Mouse (Mus musculus) bone marrow, adult 2 months (tissue): ENCODE data around the gene B3gnt6. TPM values are rescaled to one million over a fixed set of nuclear protein-coding genes. Genes with fewer than 3 reads are reported as not detected.

Source experiments
- H3K27ac ChIP-seq: fragments of 200-500 bp; 2 replicates; pipeline ENCODE4 v1.5.1; 2012; ENCODE audit warnings: low read depth, mild to moderate bottlenecking, control low read depth, inconsistent platforms, low read length; ENCODE audit not compliant: control insufficient read depth, poor library complexity, insufficient read depth
- H3K4me1 ChIP-seq: fragments of 200-500 bp; 2 replicates; pipeline ENCODE4 v1.6.1; 2011; ENCODE audit warnings: low read length; ENCODE audit not compliant: control insufficient read depth, insufficient read depth
- H3K4me3 ChIP-seq: fragments of 200-500 bp; replicated peaks from 2 replicates; pipeline ENCODE3; 2011; ENCODE audit warnings: mild to moderate bottlenecking, low read depth, low read length, control low read depth; ENCODE audit not compliant: control insufficient read depth
- CTCF ChIP-seq: fragments of 200-500 bp; IDR thresholded peaks from 2 replicates; pipeline ENCODE4 v1.5.1; 2011; ENCODE audit warnings: low read length, control low read depth; ENCODE audit not compliant: control insufficient read depth, insufficient read depth
- POLR2A ChIP-seq: fragments of 200-500 bp; IDR thresholded peaks from 2 replicates; pipeline ENCODE4 v1.6.1; 2011; ENCODE audit warnings: low read depth, mild to moderate bottlenecking, control low read depth, low read length, borderline replicate concordance; ENCODE audit not compliant: control insufficient read depth
- WGBS: fragments of 180-500 bp; shearing (Covaris S2); methylation state at CpG from one replicate; pipeline ENCODE4 v1.1.7; 2018; 5-methylcytosine and 5-hydroxymethylcytosine counted together
- polyA plus RNA-seq: library from polyadenylated mRNA; stranded (reverse); fragments of >200 nt; gene quantifications from 2 replicates; pipeline ENCODE4 v1.2.4, GENCODE M21; 2011; ENCODE audit warnings: low replicate concordance; ENCODE audit not compliant: missing spikeins, insufficient read depth, insufficient read length

The B3gnt6 gene
- polyA plus RNA-seq, 1 experiment = 0.62 TPM

DNA sequence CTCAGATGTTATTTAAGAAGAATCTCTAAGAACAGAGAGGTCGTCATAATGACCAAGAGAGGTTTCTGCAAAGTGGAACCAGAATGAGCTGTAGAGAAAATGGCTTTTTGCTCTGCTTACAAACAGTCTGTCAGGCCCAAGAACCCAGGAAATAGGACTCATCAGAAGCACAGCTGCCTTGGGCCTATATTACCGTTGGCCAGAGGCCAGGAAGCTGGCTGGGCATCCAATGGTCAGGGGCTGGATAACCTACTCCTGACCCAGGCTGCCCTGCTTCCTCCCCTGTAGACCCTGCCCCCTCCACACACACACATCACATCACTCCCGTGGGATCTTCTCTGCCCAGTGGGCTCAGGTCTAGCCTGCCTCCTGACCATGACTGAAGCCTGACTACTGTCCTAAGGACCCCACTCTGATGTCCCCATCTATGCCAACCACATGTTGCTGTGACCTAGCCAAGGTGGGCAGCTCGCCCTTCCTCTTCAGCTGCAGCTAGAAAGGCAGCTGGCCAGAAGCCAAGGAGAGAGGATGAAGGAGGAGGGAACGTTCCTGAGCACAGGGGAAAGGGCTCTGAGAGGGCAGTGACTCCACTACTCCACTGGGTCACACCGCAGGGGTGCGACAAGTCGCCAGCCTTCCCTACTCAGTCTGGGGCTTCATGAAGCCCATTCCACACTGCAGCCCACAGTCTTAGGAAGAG, 39.1 kb downstream of the B3gnt6 start:
- TF ChIP-seq CTCF = no peak
- no peak for TF ChIP-seq POLR2A
- Histone ChIP-seq H3K4me3 (no peak overlapping the region), H3K27ac (no peak overlapping the region), H3K4me1 (no peaks in the 10 kb centered on the region; the same call in 1 of the 2 replicates)
- 37% methylated on average over 8 of the region's 8 CpGs for WGBS

DNA sequence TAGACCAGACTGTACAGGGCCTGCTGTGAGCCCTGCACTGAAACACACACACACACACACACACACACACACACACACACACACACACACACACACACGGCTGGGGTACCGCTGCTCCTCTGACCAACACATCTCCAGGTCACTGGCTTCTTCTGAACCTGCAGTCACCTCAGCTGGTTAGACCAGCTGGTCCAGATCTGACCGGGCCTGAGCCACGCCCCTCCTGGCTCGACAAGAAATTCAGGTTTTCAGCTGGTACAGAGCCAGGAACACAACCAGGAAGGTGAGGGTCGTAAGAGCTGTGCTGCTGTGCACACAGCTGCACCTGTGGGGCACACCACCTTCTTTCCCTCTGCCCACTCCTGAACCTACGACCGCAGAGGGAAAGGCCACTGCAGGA, 40.8 kb downstream of the B3gnt6 start:
- peak overlapping the region; percentile 14 for H3K4me3 ChIP-seq
- WGBS = 62% methylated on average over 8 of the region's 8 CpGs
- H3K27ac ChIP-seq = no peak overlapping the region
- TF ChIP-seq CTCF (no peak), POLR2A (no peak)
- no peaks in the 10 kb centered on the region; the same call in 1 of the 2 replicates for H3K4me1 ChIP-seq

- Histone ChIP-seq H3K27ac (no peak overlapping the region), H3K4me3 (no peak overlapping the region), H3K4me1 (no peaks in the 10 kb centered on the region; the same call in 1 of the 2 replicates)
- TF ChIP-seq CTCF (no peak), POLR2A (no peak)
- WGBS = 69% methylated on average over 5 of the region's 5 CpGs
These were observed 41.5 kb downstream of the B3gnt6 start for GRCm38 (mm10) chr7:98157636-98158332.

- Histone ChIP-seq H3K4me1 (no peaks in the 10 kb centered on the region; the same call in 1 of the 2 replicates), H3K27ac (no peak overlapping the region), H3K4me3 (no peak overlapping the region)
- WGBS = 26% methylated on average over 3 of the region's 3 CpGs
- TF ChIP-seq POLR2A (no peak), CTCF (no peak)
These were observed 43.0 kb downstream of the B3gnt6 start for GRCm38 (mm10) chr7:98156280-98156665.

DNA sequence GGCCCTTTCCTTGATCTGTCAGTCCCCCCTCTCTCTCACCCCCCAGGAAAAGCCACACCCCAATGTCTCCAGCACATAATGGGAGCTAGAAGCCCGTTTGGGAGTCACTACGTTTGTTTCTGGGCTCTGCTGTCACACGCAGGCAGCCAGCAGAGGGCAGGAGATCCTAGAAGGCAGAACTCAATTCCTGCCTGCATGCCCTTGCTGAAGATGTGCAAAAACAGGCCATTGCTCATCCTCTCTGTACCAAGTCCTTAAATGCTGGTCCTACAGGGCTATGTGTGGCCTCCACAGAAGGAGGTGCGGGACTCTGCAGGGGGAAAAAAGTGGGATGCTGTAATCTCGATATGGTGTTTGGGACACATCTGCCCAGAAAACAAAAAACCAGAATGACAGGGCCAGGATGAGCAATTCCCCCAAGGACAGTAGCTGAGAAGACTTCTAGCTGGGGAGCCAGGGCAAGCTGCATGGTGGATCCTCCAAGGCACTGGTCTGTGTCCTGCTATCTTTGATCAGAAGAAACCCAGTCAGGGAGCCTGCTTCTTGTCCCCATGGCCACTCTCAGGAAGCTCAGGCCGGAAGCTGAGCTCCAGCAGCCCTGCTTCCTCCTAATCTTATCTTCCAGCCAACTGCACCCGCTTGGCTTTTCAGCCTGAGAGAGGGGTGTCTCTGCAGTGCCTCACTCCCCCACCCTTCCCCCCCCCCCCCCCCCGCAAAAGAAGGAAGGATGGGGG, 43.6 kb downstream of the B3gnt6 start:
- Histone ChIP-seq H3K27ac (no peak overlapping the region), H3K4me3 (no peak overlapping the region), H3K4me1 (no peaks in the 10 kb centered on the region; the same call in 1 of the 2 replicates)
- WGBS = 10% methylated on average over 8 of the region's 8 CpGs
- TF ChIP-seq POLR2A = no peak
- peak; percentile 88 for TF ChIP-seq CTCF

DNA sequence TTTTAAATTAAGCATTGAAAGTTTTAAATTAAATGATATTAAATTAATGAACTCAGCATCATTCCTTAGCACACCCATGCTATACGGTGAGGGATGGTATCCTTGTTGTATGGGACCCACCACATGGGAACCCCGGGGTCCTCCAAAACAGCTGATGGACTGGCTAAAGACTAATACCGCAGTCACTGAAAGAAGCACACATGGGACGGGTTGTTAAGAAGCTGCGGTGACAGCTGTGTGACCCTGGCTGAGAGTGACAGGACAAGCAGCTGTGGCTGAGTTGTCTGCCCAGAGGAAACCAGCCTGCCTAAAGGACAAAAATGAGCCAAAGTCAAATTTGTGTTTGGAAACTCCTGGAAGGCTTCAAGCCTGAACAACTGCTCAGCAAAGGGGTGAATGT, 45.4 kb downstream of the B3gnt6 start:
- Histone ChIP-seq H3K4me1 (no peaks in the 10 kb centered on the region; the same call in 1 of the 2 replicates), H3K27ac (no peak overlapping the region), H3K4me3 (no peak overlapping the region)
- no peak for TF ChIP-seq POLR2A
- WGBS = 96% methylated on average over 5 of the region's 5 CpGs

- Histone ChIP-seq H3K4me1 (no peaks in the 10 kb centered on the region; the same call in 1 of the 2 replicates), H3K27ac (no peak overlapping the region), H3K4me3 (no peak overlapping the region)
- 67% methylated on average over 3 of the region's 3 CpGs for WGBS
- no peak for TF ChIP-seq POLR2A
- no peak for TF ChIP-seq CTCF
These were observed 45.9 kb downstream of the B3gnt6 start for GRCm38 (mm10) chr7:98153345-98153744.

DNA sequence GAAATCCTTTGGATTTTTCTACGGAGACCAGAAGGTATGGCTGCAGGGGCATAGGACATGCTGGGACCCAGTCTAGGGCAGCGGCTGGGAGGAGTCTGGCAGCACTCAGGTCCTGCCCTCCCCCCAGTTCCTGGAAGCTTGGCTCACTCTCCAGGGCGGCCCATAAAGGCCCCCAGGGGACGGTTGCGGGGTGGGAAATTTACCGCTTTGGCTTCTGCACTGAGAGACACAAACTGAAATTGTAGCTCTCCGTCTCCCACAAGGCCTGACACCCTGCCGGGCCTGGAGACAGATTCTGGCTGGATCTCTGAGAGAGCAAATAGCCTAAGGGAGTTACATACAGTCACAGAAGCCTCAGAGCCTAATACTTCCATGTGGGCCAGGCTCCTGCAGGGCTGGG, 46.9 kb downstream of the B3gnt6 start:
- no peak for TF ChIP-seq CTCF
- TF ChIP-seq POLR2A = no peak
- no peak overlapping the region for H3K4me3 ChIP-seq
- H3K4me1 ChIP-seq = no peaks in the 10 kb centered on the region; the same call in 1 of the 2 replicates
- 86% methylated on average over 8 of the region's 8 CpGs for WGBS
- no peak overlapping the region for H3K27ac ChIP-seq
